Mouse (Mus musculus) kidney, adult 2 months (tissue): Measurements from ENCODE around the gene Myo3a. TPM values are rescaled to one million over a fixed set of nuclear protein-coding genes. Genes with fewer than 3 reads are reported as not detected.
"Not testable (repeated sequence)": the region's sequence is repeated elsewhere in the genome, so short reads cannot be mapped to it uniquely, and the experiment has no call there.

Experiments used
- DNase-seq: peaks from one replicate; pipeline ENCODE4 v3.0.0; 2021
- H3K27ac ChIP-seq: fragments of 200-500 bp; 2 replicates; pipeline ENCODE4 v1.5.1; 2012; ENCODE audit warnings: low read depth, low read length, control low read depth, inconsistent platforms; ENCODE audit not compliant: insufficient read depth
- H3K27me3 ChIP-seq: fragments of 200-500 bp; replicated peaks from 2 replicates; pipeline ENCODE4 v1.6.1; 2012; ENCODE audit warnings: mild to moderate bottlenecking, moderate library complexity, low read length, inconsistent platforms; ENCODE audit not compliant: control insufficient read depth, insufficient read depth
- H3K36me3 ChIP-seq: fragments of 200-500 bp; 2 replicates; pipeline ENCODE4 v1.6.1; 2012; ENCODE audit warnings: mild to moderate bottlenecking, moderate library complexity, low read length, inconsistent platforms; ENCODE audit not compliant: control insufficient read depth, insufficient read depth
- H3K4me1 ChIP-seq: fragments of 200-500 bp; 2 replicates; pipeline ENCODE4 v1.6.1; 2011; ENCODE audit warnings: low read length; ENCODE audit not compliant: control insufficient read depth, insufficient read depth
- H3K4me3 ChIP-seq: fragments of 200-500 bp; 2 replicates; pipeline ENCODE4 v1.5.1; 2011; ENCODE audit warnings: mild to moderate bottlenecking, low read depth, low read length, control low read depth; ENCODE audit not compliant: insufficient read depth
- CTCF ChIP-seq: fragments of 200-500 bp; conservative IDR thresholded peaks from 2 replicates; pipeline ENCODE4 v1.5.1; 2011; ENCODE audit warnings: low read depth, mild to moderate bottlenecking, control low read depth, low read length, moderate library complexity, mixed read lengths; ENCODE audit not compliant: insufficient read depth, insufficient read length
- POLR2A ChIP-seq: fragments of 200-500 bp; IDR thresholded peaks from one replicate; pipeline ENCODE4 v1.6.1; 2011; ENCODE audit warnings: low read depth, low read length, control low read depth
- WGBS: fragments of 180-500 bp; shearing (Covaris S2); methylation state at CpG from one replicate; pipeline ENCODE4 v1.1.7; 2018; 5-methylcytosine and 5-hydroxymethylcytosine counted together
- polyA plus RNA-seq: library from polyadenylated mRNA; depleted of rRNA; stranded (reverse); fragments of >200 nt; gene quantifications from 2 replicates; pipeline ENCODE4 v1.2.3, GENCODE M21; 2012

Myo3a gene
- polyA plus RNA-seq, 1 experiment: 0.03 TPM

- H3K36me3 ChIP-seq: no peaks in the 10 kb centered on the region
- no peak overlapping the region for H3K27ac ChIP-seq
- 20% methylated on average over 2 of the region's 2 CpGs for WGBS
- no peak for DNase-seq
- H3K4me1 ChIP-seq: no peaks in the 10 kb centered on the region
- no peaks in the 10 kb centered on the region for H3K27me3 ChIP-seq
- TF ChIP-seq POLR2A (no peak), CTCF (no peak)
- H3K4me3 ChIP-seq: no peak overlapping the region
These were observed 67.1 kb downstream of the Myo3a start for GRCm38 (mm10) chr2:22294447-22294738.

- TF ChIP-seq POLR2A (no peak), CTCF (no peak)
- WGBS: 50% methylated on average over 1 of the region's 1 CpGs
- no peaks in the 10 kb centered on the region for H3K27me3 ChIP-seq
- DNase-seq: no peak
- no peak overlapping the region for H3K4me3 ChIP-seq
- H3K27ac ChIP-seq: no peak overlapping the region
- H3K36me3 ChIP-seq: no peaks in the 10 kb centered on the region
- no peaks in the 10 kb centered on the region for H3K4me1 ChIP-seq
These were observed 70.6 kb downstream of the Myo3a start for GRCm38 (mm10) chr2:22297913-22298312.

- Histone ChIP-seq H3K27me3 (no peaks in the 10 kb centered on the region), H3K4me1 (no peaks in the 10 kb centered on the region), H3K36me3 (no peaks in the 10 kb centered on the region), H3K27ac (no peak overlapping the region), H3K4me3 (peak overlapping the region; percentile 17; the same call in 1 of the 2 replicates)
- DNase-seq: peak; percentile 42
- WGBS: 5% methylated on average over 27 of the region's 32 CpGs
- TF ChIP-seq CTCF (no peak), POLR2A (no peak)
These were observed 111.1 kb downstream of the Myo3a start for GRCm38 (mm10) chr2:22338269-22338857.

GRCm38 (mm10) chr2:22410511-22410910 lies 183.2 kb downstream of the Myo3a start:
- not testable (repeated sequence) for H3K27me3 ChIP-seq, H3K4me1 ChIP-seq, H3K27ac ChIP-seq, H3K36me3 ChIP-seq, DNase-seq, H3K4me3 ChIP-seq
- WGBS: 96% methylated on average over 11 of the region's 11 CpGs

GRCm38 (mm10) chr2:22548421-22548820 lies 321.1 kb downstream of the Myo3a start:
- no peak for DNase-seq
- Histone ChIP-seq H3K27me3 (no peaks in the 10 kb centered on the region), H3K27ac (no peak overlapping the region), H3K4me1 (no peaks in the 10 kb centered on the region), H3K4me3 (no peak overlapping the region), H3K36me3 (no peaks in the 10 kb centered on the region)
- 81% methylated on average over 6 of the region's 6 CpGs for WGBS
- TF ChIP-seq POLR2A (no peak), CTCF (no peak)

- not testable (repeated sequence) for H3K4me1 ChIP-seq, DNase-seq, H3K27ac ChIP-seq, H3K36me3 ChIP-seq, H3K27me3 ChIP-seq, H3K4me3 ChIP-seq
- WGBS: 74% methylated on average over 14 of the region's 14 CpGs
These were observed 360.3 kb downstream of the Myo3a start for GRCm38 (mm10) chr2:22587469-22588169.

GRCm38 (mm10) chr2:22588170-22588541 lies 360.9 kb downstream of the Myo3a start:
- H3K4me3 ChIP-seq, H3K4me1 ChIP-seq, H3K36me3 ChIP-seq, H3K27ac ChIP-seq, DNase-seq, H3K27me3 ChIP-seq: not testable (repeated sequence)
- 83% methylated on average over 5 of the region's 5 CpGs for WGBS

GRCm38 (mm10) chr2:22588673-22589381 lies 361.5 kb downstream of the Myo3a start:
- not testable (repeated sequence) for H3K4me1 ChIP-seq, H3K27ac ChIP-seq
- 49% methylated on average over 12 of the region's 12 CpGs for WGBS

GRCm38 (mm10) chr2:22589382-22590205 lies 362.3 kb downstream of the Myo3a start:
- not testable (repeated sequence) for H3K36me3 ChIP-seq, H3K4me1 ChIP-seq, H3K4me3 ChIP-seq, H3K27ac ChIP-seq, DNase-seq, H3K27me3 ChIP-seq
- WGBS: 75% methylated on average over 17 of the region's 17 CpGs

More at GRCm38 (mm10) chr2:22588673-22589381, 361.5 kb downstream of the Myo3a start:
- not testable (repeated sequence) for H3K36me3 ChIP-seq, H3K27me3 ChIP-seq, DNase-seq, H3K4me3 ChIP-seq
